Mouse (Mus musculus): ENCODE results near the gene Frmd4b. TPM values are rescaled to one million over a fixed set of nuclear protein-coding genes. Genes with fewer than 3 reads are reported as not detected.

The Frmd4b gene
- polyA plus RNA-seq, 1 experiment from 2014 or later, result 39.4 TPM

GRCm38 (mm10) chr6:97402822-97403472 lies 214.4 kb downstream of the Frmd4b start:
- Histone ChIP-seq H3K27ac (no peak overlapping the region), H3K4me1 (peaks cover 14% of the 10 kb centered on the region), H3K4me3 (replicated peaks) (no peak overlapping the region), H3K4me2 (no peak overlapping the region), H3K9ac (no peak overlapping the region), H3K36me3 (replicated peaks) (no peaks in the 10 kb centered on the region), H3K9me3 (no peaks in the 10 kb centered on the region), H3K27me3 (no peaks in the 10 kb centered on the region)
- 84% methylated on average over 10 of the region's 10 CpGs for WGBS
- ATAC-seq (ENCODE audit: low FRiP score), result no peak

- H3K4me1 ChIP-seq, result peaks cover 35% of the 10 kb centered on the region
- no peaks in the 10 kb centered on the region for H3K36me3 ChIP-seq (replicated peaks)
- 93% methylated on average over 6 of the region's 6 CpGs for WGBS
- no peak overlapping the region for H3K27ac ChIP-seq
- H3K4me3 ChIP-seq (replicated peaks), result no peak overlapping the region
- no peaks in the 10 kb centered on the region for H3K9me3 ChIP-seq
- no peak overlapping the region for H3K4me2 ChIP-seq
- no peak for ATAC-seq (ENCODE audit: low FRiP score)
- H3K9ac ChIP-seq, result no peak overlapping the region
- H3K27me3 ChIP-seq, result no peaks in the 10 kb centered on the region
Measured at GRCm38 (mm10) chr6:97400446-97400845, 216.9 kb downstream of the Frmd4b start.

GRCm38 (mm10) chr6:97397935-97398334 lies 219.4 kb downstream of the Frmd4b start:
- Histone ChIP-seq H3K9ac (no peak overlapping the region), H3K4me3 (replicated peaks) (no peak overlapping the region), H3K36me3 (replicated peaks) (no peaks in the 10 kb centered on the region), H3K9me3 (no peaks in the 10 kb centered on the region), H3K27me3 (no peaks in the 10 kb centered on the region), H3K4me1 (peaks cover 43% of the 10 kb centered on the region), H3K27ac (peak overlapping the region; percentile 9; the same call in 1 of the 2 replicates), H3K4me2 (no peak overlapping the region)
- ATAC-seq (ENCODE audit: low FRiP score), result no peak
- WGBS, result 92% methylated on average over 4 of the region's 4 CpGs

GRCm38 (mm10) chr6:97396957-97397354 lies 220.4 kb downstream of the Frmd4b start:
- 28% methylated on average over 3 of the region's 3 CpGs for WGBS
- Histone ChIP-seq H3K4me1 (peaks cover 43% of the 10 kb centered on the region), H3K4me2 (peak overlapping the region; percentile 37), H3K4me3 (replicated peaks) (no peak overlapping the region), H3K36me3 (replicated peaks) (no peaks in the 10 kb centered on the region), H3K9ac (no peak overlapping the region), H3K27ac (peak overlapping the region; percentile 94), H3K9me3 (no peaks in the 10 kb centered on the region), H3K27me3 (no peaks in the 10 kb centered on the region)
- ATAC-seq (ENCODE audit: low FRiP score), result peak; percentile 66

- H3K9me3 ChIP-seq, result no peaks in the 10 kb centered on the region
- H3K4me3 ChIP-seq (replicated peaks), result no peak overlapping the region
- no peaks in the 10 kb centered on the region for H3K36me3 ChIP-seq (replicated peaks)
- H3K4me1 ChIP-seq, result peaks cover 43% of the 10 kb centered on the region
- H3K9ac ChIP-seq, result peak overlapping the region; percentile 36; the same call in 1 of the 2 replicates
- peak; percentile 90 for ATAC-seq (ENCODE audit: low FRiP score)
- peak overlapping the region; percentile 37 for H3K4me2 ChIP-seq
- H3K27me3 ChIP-seq, result no peaks in the 10 kb centered on the region
- WGBS, result 5% methylated on average over 9 of the region's 9 CpGs
- H3K27ac ChIP-seq, result peak overlapping the region; percentile 94
Measured at GRCm38 (mm10) chr6:97396351-97396956, 220.9 kb downstream of the Frmd4b start.

- WGBS, result 7% methylated on average over 17 of the region's 17 CpGs
Measured at GRCm38 (mm10) chr6:97395477-97396350, 221.6 kb downstream of the Frmd4b start.

GRCm38 (mm10) chr6:97394473-97395075 lies 222.8 kb downstream of the Frmd4b start:
- H3K9me3 ChIP-seq, result no peaks in the 10 kb centered on the region
- H3K4me2 ChIP-seq, result peak overlapping the region; percentile 37
- ATAC-seq (ENCODE audit: low FRiP score), result no peak; the same call in 1 of the 2 replicates
- no peak overlapping the region for H3K9ac ChIP-seq
- H3K4me1 ChIP-seq, result peaks cover 43% of the 10 kb centered on the region
- 26% methylated on average over 12 of the region's 12 CpGs for WGBS
- peak overlapping the region; percentile 94 for H3K27ac ChIP-seq
- no peaks in the 10 kb centered on the region for H3K36me3 ChIP-seq (replicated peaks)
- peak overlapping the region; percentile 1; the same call in 1 of the 2 replicates for H3K4me3 ChIP-seq (replicated peaks)
- no peaks in the 10 kb centered on the region for H3K27me3 ChIP-seq

More at GRCm38 (mm10) chr6:97395477-97396350, 221.6 kb downstream of the Frmd4b start:
- no peaks in the 10 kb centered on the region for H3K36me3 ChIP-seq (replicated peaks)
- no peaks in the 10 kb centered on the region for H3K9me3 ChIP-seq
- peak; percentile 43 for ATAC-seq (ENCODE audit: low FRiP score)
- peak overlapping the region; percentile 37 for H3K4me2 ChIP-seq
- no peak overlapping the region for H3K4me3 ChIP-seq (replicated peaks)
- peaks cover 43% of the 10 kb centered on the region for H3K4me1 ChIP-seq
- H3K27me3 ChIP-seq, result no peaks in the 10 kb centered on the region
- peak overlapping the region; percentile 36 for H3K9ac ChIP-seq
- H3K27ac ChIP-seq, result peak overlapping the region; percentile 94

GRCm38 (mm10) chr6:97392912-97393311 lies 224.4 kb downstream of the Frmd4b start:
- Histone ChIP-seq H3K27me3 (no peaks in the 10 kb centered on the region), H3K36me3 (replicated peaks) (no peaks in the 10 kb centered on the region), H3K9ac (no peak overlapping the region), H3K4me1 (peaks cover 38% of the 10 kb centered on the region), H3K4me3 (replicated peaks) (no peak overlapping the region), H3K27ac (no peak overlapping the region), H3K4me2 (no peak overlapping the region), H3K9me3 (no peaks in the 10 kb centered on the region)
- ATAC-seq (ENCODE audit: low FRiP score), result no peak
- WGBS, result 73% methylated on average over 3 of the region's 3 CpGs

GRCm38 (mm10) chr6:97387388-97387787 lies 230.0 kb downstream of the Frmd4b start:
- no peak overlapping the region for H3K4me2 ChIP-seq
- ATAC-seq (ENCODE audit: low FRiP score), result no peak
- H3K9me3 ChIP-seq, result no peaks in the 10 kb centered on the region
- WGBS, result 85% methylated on average over 6 of the region's 6 CpGs
- no peak overlapping the region for H3K4me3 ChIP-seq (replicated peaks)
- H3K36me3 ChIP-seq (replicated peaks), result no peaks in the 10 kb centered on the region; the same call in 1 of the 2 replicates
- H3K27me3 ChIP-seq, result no peaks in the 10 kb centered on the region
- no peaks in the 10 kb centered on the region for H3K4me1 ChIP-seq
- no peak overlapping the region for H3K9ac ChIP-seq
- H3K27ac ChIP-seq, result no peak overlapping the region

GRCm38 (mm10) chr6:97384918-97385317 lies 232.4 kb downstream of the Frmd4b start:
- H3K4me1 ChIP-seq, result peaks cover 9% of the 10 kb centered on the region
- H3K36me3 ChIP-seq (replicated peaks), result no peaks in the 10 kb centered on the region; the same call in 1 of the 2 replicates
- H3K9ac ChIP-seq, result no peak overlapping the region
- no peaks in the 10 kb centered on the region for H3K27me3 ChIP-seq
- H3K4me3 ChIP-seq (replicated peaks), result no peak overlapping the region
- H3K4me2 ChIP-seq, result no peak overlapping the region
- ATAC-seq (ENCODE audit: low FRiP score), result no peak
- H3K9me3 ChIP-seq, result no peaks in the 10 kb centered on the region
- 81% methylated on average over 5 of the region's 5 CpGs for WGBS
- H3K27ac ChIP-seq, result no peak overlapping the region

GRCm38 (mm10) chr6:97381275-97381674 lies 236.1 kb downstream of the Frmd4b start:
- Histone ChIP-seq H3K27me3 (no peaks in the 10 kb centered on the region), H3K9ac (no peak overlapping the region), H3K9me3 (no peaks in the 10 kb centered on the region), H3K4me1 (peaks cover 9% of the 10 kb centered on the region), H3K4me2 (no peak overlapping the region), H3K4me3 (replicated peaks) (no peak overlapping the region), H3K27ac (no peak overlapping the region), H3K36me3 (replicated peaks) (no peaks in the 10 kb centered on the region; the same call in 1 of the 2 replicates)
- no peak for ATAC-seq (ENCODE audit: low FRiP score)
- 60% methylated on average over 4 of the region's 4 CpGs for WGBS

GRCm38 (mm10) chr6:97370947-97371346 lies 246.4 kb downstream of the Frmd4b start:
- 10% methylated on average over 2 of the region's 2 CpGs for WGBS
- peaks cover 14% of the 10 kb centered on the region for H3K27me3 ChIP-seq
- ATAC-seq (ENCODE audit: low FRiP score), result no peak

More at GRCm38 (mm10) chr6:97370947-97371346, 246.4 kb downstream of the Frmd4b start:
- Histone ChIP-seq H3K9me3 (no peaks in the 10 kb centered on the region), H3K4me3 (replicated peaks) (no peak overlapping the region), H3K27ac (no peak overlapping the region), H3K9ac (no peak overlapping the region), H3K36me3 (replicated peaks) (no peaks in the 10 kb centered on the region), H3K4me1 (peaks cover 15% of the 10 kb centered on the region), H3K4me2 (no peak overlapping the region)
